Mouse (Mus musculus): ENCODE results near the gene Bst1.

- TF ChIP-seq GATA1 (IDR thresholded peaks at IDR 0.05; ENCODE audit: borderline replicate concordance, low read length) (no peak), FLI1 (IDR thresholded peaks at IDR 0.05; ENCODE audit: low read length) (no peak)
Measured at GRCm38 (mm10) chr5:43810427-43811062, 8.1 kb upstream of the Bst1 start.
